Mouse (Mus musculus): ENCODE results near the gene Elavl4.

Gene Elavl4

DNA sequence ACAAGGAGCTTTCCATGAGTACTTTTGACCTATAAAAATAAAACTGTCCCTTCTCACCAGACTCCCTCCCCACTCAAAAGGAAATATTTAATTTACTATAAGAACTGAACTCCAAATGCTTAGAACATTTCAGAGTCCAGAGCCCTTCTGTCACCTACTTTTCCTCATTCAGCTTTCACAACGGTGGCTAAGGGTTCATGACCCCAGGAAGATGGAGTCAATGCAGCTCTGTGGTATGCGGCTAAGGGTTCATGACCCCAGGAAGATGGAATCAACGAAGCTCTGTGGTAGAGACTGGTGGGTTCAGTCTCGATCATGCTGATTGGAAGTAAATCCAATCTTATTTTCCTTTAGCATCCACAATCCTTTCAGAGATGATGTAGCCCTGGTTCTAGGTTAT lies 81.7 kb downstream of the Elavl4 start:
- no peak for ATAC-seq (ENCODE audit: insufficient number of reproducible peaks, low FRiP score, low TSS enrichment)

DNA sequence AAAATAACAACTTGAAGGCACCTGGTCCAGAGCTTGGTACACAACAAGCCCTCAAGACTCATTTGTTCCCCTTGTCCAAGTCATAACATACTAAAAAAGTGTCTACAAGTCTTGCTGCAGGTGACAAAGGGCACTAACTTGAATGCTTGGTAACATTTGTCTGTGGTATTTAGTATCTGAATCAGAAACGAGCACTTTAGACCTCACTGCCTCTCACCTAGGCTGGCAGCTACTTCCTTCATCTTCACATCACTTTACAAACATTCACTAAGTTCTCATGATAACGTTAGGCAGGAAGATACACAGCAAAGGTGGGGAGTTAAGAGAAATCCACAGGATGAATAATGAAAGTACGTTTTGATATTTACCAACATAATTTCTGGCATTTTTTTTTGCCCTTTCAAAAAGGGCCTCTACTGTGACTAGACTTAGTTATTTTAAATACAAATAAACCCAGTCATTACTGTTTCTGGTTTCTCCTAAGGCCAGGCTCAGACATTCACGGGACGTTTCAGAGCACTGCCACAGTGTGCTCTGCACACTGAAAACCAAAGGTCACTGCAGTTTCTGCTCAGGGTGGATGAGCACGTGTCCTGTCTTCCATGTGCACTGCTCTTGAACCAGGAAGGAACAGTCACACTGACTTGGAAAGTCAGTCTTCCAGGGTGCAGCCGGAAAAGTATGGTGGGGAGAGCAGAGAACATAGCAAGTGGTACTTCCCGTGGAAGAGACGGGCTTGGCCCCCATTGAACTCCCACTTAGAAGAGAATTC lies 84.7 kb downstream of the Elavl4 start:
- ATAC-seq (ENCODE audit: insufficient number of reproducible peaks, low FRiP score, low TSS enrichment): no peak

DNA sequence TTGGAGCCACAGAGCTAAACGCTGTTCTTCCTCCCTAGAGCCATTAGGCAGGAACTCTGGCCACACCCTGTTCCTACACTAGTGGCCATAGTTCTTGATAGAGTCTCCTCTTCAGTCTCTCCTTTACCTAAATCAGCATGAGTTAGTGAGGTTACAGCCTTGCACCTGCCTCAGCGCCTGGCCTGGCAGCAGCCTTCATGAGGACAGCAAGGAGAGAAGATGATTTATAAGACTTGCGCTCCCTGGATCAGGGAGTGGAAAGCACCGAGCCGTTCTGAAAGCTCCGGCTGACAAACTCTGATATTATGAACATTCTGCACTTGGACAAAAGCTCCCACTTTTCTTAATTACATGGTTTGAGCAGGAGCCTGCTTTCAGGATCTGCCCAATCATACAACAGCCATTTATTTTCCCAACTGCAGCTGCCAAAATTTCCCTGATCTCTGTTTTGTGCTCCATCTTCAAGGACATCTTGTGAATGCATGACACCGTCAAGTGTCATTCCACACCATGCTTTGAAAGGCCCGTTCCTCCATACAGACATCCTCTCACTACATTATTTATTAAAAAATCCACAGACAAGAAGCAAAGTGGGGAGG lies 87.3 kb downstream of the Elavl4 start:
- ATAC-seq (ENCODE audit: insufficient number of reproducible peaks, low FRiP score, low TSS enrichment): 0 out of 2 replicates have a peak, but pooled peaks have one; percentile 13

DNA sequence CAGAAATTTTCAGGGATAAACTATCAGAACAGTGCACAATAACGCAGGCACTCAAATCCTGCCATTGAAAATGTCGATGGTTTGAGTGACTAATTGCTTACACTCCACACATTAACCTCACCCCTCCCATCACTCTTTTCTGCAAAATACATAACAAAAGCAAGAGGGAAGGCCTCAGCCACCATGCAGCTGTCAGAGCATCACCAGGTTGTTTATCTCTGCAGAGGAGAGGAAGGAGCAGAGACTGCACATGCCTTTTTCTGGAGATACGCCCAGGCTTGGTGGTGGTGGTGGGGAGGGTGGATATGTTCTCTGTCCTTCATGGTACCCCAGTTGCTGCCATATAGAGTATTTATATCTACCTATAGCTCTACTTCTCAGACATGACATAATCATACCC lies 94.3 kb downstream of the Elavl4 start:
- ATAC-seq (ENCODE audit: insufficient number of reproducible peaks, low FRiP score, low TSS enrichment): no peak

DNA sequence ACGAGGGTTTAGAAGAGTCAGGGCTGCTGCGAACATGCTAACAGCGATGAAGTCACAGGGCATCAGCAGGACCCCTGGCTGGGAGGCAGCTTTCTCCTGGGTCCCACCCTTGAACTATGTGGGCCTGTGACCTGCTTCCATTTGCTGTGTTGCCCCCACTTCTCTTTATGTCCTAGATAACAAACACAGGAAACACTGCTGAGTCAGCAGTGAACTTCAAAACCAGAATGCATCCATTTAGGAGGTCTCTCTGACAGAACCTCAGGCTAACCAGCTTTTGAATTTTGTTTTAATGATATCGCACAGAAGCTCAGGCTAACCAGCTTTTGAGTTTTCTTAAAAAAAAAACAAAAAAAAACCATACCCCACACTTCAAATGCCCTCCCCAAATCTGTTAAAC lies 96.1 kb downstream of the Elavl4 start:
- ATAC-seq (ENCODE audit: insufficient number of reproducible peaks, low FRiP score, low TSS enrichment): no peak

DNA sequence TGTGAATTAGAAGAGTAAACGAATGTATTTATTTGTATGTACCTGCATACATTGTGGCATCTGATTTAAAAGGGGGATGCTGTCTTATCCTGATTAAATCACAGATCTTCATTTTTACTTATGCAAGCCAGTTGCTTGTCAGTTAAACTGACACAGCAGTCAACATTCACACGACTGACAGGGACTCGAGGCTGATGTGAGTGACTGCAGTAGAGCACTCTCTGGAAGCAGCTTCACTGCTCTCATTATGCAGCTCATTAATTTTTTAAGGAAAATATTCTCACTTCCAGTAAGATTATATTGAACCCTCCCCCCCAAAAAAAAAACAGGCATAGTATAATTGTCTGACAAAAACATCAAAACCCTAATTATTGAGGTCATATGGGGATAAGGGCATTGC lies 101.7 kb downstream of the Elavl4 start:
- no peak for ATAC-seq (ENCODE audit: insufficient number of reproducible peaks, low FRiP score, low TSS enrichment)

DNA sequence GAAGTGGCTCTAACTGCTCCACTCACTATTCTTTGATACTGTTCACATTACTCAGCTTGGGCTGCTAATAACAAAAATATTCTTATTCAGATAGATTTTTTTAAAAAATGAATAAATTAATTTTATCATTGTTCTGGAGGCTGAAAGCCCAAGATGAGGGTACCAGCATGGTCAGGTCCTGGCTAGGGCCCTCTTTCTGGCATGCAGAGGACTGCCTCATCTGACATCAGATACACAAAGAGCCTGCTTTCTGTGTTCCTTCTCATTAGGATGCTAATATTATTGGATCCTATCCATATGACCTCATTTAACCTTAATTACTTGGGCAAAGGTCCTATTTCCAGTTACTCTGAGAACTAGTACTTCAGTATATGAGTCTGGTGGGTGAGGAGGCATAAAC lies 108.8 kb downstream of the Elavl4 start:
- ATAC-seq (ENCODE audit: insufficient number of reproducible peaks, low FRiP score, low TSS enrichment): no peak

DNA sequence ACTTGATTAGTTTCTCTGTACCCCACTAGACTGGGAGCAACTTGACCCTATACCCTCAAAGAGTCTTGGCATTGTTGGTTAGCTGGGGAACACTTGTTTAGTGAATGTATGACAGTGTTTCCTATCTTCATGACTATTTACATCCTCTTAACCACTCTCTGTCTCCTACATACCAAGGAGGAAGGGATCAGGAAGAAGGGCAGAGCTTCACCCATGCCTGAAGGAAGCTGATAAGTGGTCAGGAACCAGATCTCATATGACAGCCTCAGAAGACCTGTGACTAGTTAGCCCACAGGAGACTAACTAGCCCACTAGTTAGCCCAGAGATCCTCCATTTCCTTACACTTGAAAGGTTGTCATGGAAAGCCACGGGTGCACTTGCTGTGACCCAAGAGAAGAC lies 117.2 kb downstream of the Elavl4 start:
- ATAC-seq (ENCODE audit: insufficient number of reproducible peaks, low FRiP score, low TSS enrichment): no peak

DNA sequence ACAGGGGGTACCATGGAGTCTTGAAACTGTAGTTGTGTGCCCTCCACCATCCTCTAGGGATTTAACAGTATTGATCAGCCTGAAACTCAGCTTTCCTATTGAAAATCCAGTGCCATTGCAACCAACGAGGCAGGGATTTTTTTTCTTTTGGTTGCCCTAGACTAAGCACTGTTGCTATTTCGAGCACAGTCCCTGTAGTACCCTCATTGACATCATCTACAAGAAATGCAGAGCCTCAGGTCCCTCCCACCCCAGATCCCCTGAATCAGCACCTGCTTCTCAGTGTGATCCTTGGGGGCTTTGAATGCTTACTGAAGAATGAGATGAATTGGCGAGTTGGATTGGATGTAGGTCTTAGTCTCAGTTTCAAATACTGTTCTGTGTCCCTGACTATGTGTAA lies 119.4 kb downstream of the Elavl4 start:
- ATAC-seq (ENCODE audit: insufficient number of reproducible peaks, low FRiP score, low TSS enrichment): no peak

DNA sequence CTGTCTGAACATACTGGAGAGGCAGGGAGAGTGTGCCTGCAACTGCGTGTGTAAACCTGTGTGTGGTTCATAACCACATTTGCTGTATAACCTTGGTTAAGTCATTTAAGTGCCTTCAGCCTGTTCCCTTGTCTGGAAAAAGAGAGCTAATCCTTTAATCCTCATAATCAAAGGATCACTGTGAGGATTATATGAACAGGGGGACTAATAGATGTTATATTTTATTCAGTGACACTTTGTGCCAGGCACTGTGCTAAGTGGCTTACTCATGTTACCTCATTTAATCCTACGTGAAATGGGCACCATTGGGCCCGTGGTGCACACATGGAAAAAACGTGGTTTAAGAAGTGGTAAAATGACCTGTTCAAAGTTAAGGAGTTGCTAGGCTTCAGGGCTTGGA lies 119.9 kb downstream of the Elavl4 start:
- ATAC-seq (ENCODE audit: insufficient number of reproducible peaks, low FRiP score, low TSS enrichment): no peak

DNA sequence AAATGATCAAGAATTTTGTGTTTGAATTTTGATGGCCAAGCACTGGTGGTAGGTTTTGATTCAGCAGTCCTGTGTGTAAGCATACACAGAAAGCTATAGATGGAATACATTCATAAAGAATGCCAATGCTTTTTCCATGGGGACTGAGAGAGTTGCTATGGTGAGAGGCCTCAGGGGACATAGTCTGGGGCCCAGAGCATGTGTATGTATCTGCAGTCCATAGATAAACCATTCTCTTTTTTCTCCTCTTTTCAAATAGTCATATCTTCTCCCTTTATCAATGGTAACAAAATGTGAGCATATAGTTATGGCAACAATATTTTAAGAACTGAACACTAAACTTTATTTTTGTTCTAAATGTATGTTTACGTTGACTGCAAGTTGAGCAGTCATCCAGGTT lies 122.1 kb downstream of the Elavl4 start:
- no peak for ATAC-seq (ENCODE audit: insufficient number of reproducible peaks, low FRiP score, low TSS enrichment)

DNA sequence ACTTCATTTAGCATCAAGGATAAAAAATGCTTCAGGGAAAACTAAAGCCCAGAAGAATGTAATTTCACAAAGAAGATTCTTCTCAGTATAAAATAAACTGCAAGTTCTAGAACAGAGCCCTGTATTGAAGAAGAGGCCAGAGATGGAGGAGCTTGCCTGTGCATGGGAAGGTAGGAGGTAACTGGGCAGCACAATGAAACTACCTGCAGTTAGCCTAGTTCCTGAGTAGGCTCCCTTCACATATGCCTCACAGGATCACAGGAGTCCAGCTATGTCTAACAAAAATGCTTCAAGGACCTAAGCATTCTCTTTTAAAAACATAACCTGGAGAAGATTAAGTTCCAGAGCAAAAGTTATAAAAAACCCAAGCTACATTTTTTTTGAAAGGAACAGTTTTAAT lies 122.5 kb downstream of the Elavl4 start:
- ATAC-seq (ENCODE audit: insufficient number of reproducible peaks, low FRiP score, low TSS enrichment): no peak

DNA sequence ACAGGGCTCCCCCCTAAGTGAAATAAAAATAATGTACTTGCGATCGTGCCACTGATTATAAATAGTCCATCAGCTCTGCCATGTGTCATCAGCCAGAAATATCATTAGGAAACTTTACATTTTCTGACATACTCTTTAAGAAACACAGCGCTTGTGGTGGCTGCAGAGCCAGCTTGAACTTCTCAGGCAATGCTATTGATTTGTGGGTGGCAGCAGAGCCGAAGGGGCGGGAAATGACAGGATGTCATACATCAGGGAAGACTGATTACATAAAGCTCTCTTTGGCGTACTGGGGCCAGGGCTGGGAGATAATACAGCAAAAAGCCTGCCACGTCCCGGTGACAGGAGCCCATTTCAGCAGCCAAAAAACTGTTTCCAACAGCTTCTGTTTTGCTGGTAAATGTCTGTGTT lies 124.1 kb downstream of the Elavl4 start:
- peak; percentile 45; the same call in 1 of the 2 replicates for ATAC-seq (ENCODE audit: insufficient number of reproducible peaks, low FRiP score, low TSS enrichment)

DNA sequence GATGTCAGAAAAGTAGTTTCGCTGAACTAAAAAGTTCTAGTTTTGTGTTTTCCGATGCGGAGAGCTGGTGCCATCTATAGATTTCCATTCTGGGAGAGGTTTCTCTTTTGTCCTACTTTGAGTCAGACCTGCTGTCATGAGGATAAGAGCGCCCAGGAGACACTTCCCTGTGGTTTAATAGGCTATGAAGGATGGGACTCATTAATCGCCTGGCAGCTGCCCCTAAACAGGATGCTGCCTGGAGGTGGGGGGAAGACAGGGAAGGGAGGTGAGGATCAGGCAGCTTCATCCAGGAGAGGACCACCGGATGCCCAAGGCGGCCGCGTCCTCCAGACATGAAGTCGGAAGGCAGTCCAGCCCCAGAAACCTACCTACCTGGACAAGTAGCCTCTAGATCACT lies 126.2 kb downstream of the Elavl4 start:
- ATAC-seq (ENCODE audit: insufficient number of reproducible peaks, low FRiP score, low TSS enrichment): peak; percentile 16; the same call in 1 of the 2 replicates

DNA sequence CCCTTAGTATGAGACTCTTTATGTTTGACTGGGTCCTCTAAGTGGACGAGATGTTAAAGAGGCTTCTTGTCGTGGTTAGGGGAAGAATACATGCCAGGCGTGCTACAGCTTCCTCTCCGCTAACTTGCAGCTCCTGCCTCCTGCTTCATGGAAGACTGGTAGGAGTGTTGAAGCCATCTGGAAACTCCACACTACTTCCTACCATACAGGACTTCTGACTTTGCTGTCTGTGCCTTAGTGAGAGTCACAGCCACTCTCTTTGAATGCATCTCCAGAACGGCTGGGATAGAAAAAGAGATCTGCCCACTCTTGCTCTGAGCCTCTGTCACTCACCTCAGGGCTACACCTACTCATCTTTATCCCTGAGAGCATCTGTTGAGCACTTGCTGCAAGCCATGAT lies 132.9 kb downstream of the Elavl4 start:
- ATAC-seq (ENCODE audit: insufficient number of reproducible peaks, low FRiP score, low TSS enrichment): no peak

DNA sequence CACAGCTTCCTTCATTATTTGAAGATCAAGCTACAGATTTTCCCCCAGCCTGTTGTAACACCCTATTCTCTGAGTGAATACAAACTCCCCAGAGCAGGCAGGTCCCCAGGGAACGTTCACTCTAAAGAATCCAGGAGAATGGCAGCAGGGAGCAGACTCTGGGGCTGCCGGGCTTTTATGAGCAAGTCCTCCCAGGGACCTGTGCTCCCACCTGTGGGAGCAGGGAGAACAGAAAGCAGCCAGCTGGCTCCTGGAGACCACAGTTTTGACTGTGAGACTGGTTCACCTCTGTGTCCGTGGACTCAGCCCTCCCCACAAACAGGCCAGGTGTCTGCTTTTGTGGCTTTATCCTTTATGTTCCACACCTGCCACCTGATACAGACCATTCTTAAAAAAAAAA lies 134.2 kb downstream of the Elavl4 start:
- ATAC-seq (ENCODE audit: insufficient number of reproducible peaks, low FRiP score, low TSS enrichment): no peak

DNA sequence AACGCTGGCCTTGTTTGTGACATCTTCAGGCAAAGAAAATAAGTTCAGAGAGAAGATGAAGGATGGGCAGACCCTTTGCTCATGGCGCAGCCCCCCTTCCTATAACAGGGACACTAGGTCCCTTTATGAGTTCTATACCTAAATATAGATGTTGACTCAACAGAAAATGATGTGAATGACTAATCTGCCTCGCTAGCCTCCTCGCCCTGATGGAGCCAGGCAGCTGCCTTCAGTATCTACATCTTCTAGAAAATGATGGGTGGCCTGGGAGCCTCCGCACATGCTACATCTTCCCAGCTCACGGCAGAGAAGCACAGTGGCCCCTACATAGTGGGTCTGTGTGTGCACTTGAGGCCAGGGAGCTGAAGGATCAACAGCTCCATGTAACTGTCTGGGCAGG lies 137.2 kb downstream of the Elavl4 start:
- ATAC-seq (ENCODE audit: insufficient number of reproducible peaks, low FRiP score, low TSS enrichment): no peak

DNA sequence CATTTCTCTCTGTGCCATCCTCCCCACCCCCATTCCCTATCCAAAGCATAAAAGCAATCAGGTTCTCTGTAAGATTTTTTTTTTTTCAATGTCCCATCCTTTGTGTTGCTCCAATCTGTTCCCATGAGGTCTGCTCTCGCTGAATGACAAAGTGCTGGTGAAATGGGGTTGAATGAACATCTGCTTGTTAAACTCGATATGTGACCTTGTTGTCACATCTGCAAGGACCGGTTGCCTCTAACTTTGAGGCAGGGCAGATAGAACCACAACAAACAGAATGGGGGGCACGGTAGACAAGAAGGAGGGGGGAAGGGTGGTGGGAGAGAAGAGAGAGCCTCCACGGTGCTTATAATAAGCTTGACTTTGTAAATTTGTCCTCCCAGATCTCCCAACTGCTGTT lies 138.0 kb downstream of the Elavl4 start:
- no peak for ATAC-seq (ENCODE audit: insufficient number of reproducible peaks, low FRiP score, low TSS enrichment)

DNA sequence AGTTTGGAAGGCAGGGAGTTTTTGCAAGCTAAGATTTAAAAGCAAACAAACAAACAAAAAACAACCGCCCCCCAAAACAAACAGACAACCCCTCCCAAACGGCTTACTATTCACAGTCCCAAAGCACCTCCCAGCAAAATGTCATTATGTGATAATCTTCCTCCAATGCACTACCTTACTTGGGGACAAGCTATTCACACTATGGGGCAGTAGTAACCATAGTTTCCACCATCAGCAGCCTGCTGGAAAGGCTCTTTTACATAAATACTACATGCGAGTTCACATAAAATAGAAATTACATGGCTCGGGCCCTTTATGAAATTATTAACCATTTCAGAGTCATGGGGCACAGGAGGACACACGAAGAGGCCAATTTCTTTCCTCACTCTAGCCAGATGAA lies 141.5 kb downstream of the Elavl4 start:
- ATAC-seq (ENCODE audit: insufficient number of reproducible peaks, low FRiP score, low TSS enrichment): no peak

DNA sequence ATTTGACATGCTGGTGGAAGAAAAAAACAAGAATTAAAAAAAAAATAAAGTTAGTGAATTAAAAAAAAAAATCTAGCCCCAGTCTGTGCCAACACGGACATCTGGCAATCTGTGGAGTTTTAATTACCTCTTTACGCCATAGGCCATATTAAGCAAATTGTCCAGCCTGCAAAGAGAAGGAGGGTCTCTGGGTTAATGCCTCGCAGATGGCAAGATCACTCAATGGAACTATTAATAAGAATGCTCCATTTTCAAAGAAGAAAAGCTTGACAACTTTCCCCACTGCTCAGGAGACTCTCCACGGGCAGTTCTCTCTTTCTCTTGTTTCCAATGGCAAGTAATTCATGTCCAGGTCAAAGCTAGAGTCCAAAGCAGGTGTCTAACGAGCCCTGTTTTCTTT lies 142.1 kb downstream of the Elavl4 start:
- ATAC-seq (ENCODE audit: insufficient number of reproducible peaks, low FRiP score, low TSS enrichment): no peak

DNA sequence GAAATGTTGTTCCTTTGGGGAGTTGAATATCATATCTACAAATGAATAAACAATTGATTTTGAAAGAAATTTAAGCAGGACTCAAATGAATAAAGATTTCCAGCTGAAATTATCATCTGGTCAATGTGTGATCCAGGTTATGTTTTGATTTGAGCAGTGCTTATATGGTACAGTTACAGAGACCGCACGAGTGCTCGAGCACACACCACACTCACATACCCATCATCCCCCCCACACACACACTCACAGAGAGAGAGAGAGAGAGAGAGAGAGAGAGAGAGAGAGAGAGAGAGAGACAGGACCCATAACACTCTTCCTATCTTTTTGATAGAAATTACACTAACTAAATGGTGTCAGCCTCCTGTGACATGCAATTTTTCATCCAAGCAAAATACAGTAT lies 150.0 kb downstream of the Elavl4 start:
- no peak for ATAC-seq (ENCODE audit: insufficient number of reproducible peaks, low FRiP score, low TSS enrichment)

DNA sequence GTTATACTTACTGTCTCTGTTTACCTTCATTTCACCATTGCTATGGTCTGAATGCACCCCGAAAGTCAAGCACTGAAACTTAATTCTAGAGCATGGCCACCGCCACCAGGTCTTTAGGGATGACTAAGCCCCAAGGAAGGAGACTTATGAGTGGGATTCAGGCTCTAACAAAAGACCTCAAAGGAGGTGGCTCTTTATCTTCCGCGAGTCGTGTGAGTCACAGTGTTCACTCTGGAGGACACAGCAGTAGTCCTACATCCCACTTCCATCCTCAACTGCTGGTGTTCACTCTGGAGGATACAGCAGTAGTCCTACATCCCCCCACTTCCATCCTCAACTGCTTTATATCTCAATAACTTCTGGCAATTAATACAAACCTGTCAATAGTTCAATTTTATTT lies 151.8 kb downstream of the Elavl4 start:
- no peak for ATAC-seq (ENCODE audit: insufficient number of reproducible peaks, low FRiP score, low TSS enrichment)

All from cerebellum, adult (tissue).